Mouse (Mus musculus): ENCODE data around the gene Tspan31. TPM values are rescaled to one million over a fixed set of nuclear protein-coding genes. Genes with fewer than 3 reads are reported as not detected.

The Tspan31 gene
- total and polyA plus RNA-seq, 3 experiments, result 79.9 to 148 (median 85.9) TPM

DNA sequence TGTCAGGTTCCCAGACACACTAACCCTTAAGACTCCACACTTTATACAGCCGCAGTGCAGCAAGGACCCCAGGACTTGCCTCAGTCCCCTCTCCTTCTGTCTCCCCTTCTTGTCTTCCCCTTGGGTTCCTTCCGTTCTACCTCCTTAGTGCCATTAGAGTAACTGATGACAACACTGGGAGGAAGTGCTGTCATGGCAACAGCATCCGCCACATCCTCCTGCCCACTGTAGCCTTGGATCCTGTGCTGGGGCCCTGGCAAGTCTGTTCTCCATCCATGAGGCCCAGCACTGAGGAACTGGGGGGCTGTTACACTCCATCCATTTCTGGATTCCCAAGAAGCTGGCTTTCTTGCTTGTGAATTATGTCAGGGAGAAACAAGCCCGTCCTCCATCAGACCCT is 6.0 kb upstream of the Tspan31 start:
- peak; percentile 76 for DNase-seq (ENCODE audit: extremely low read depth)
- Histone ChIP-seq H3K36me3 (replicated peaks in 1 of 2; ENCODE audit: control insufficient read depth in 1 of 2, insufficient read depth in 1 of 2, low read length in 1 of 2) (peaks cover 16 to 35% of the 10 kb centered on the region in 2 experiments), H3K27me3 (replicated peaks) (no peaks in the 10 kb centered on the region), H3K9me3 (replicated peaks; ENCODE audit: low read length) (no peaks in the 10 kb centered on the region), H3K4me3 (replicated peaks in 1 of 3; ENCODE audit: low read depth in 2 of 3, low read length in 2 of 3, poor library complexity in 1 of 3) (peak overlapping the region; percentile 68 to 88 (median 77)), H3K9ac (ENCODE audit: insufficient read depth, low read depth) (peak overlapping the region; percentile 59; the same call in 1 of the 2 replicates), H3K79me2 (replicated peaks; ENCODE audit: control insufficient read depth, extremely low read depth, insufficient read depth, poor library complexity, severe bottlenecking) (peaks cover 9% of the 10 kb centered on the region), H3K27ac (ENCODE audit: insufficient read depth, low read depth) (no peak overlapping the region), H3K4me1 (ENCODE audit: control insufficient read depth in 1 of 2, insufficient read depth in 2 of 2) (peaks cover 8 to 24% of the 10 kb centered on the region in 2 experiments; a peak in 3 of 4 replicates), H3K4me2 (ENCODE audit: insufficient read depth, low read depth, poor library complexity, severe bottlenecking) (peak overlapping the region; percentile 59)
- in situ Hi-C loops (cut with MboI; ENCODE audit: low pct_ligation_motif_present, low pct_unique_long_range_greater_than_20kb, low sequenced_read_pairs), result no loop called here
- dilution Hi-C loops (cut with MboI; ENCODE audit: extremely low pct_ligation_motif_present, extremely low pct_unique_long_range_greater_than_20kb, low sequenced_read_pairs), result no loop called here
- no peak for TF ChIP-seq GABPA (IDR thresholded peaks at IDR 0.05; ENCODE audit: insufficient replicate concordance, low read depth, low read length)
- no peak for TF ChIP-seq HCFC1 (IDR thresholded peaks at IDR 0.05; ENCODE audit: low read depth, low read length)
- TF ChIP-seq BHLHE40 (IDR thresholded peaks at IDR 0.05; ENCODE audit: low read depth, low read length), result no peak
- TF ChIP-seq NELFE (IDR thresholded peaks at IDR 0.05; ENCODE audit: low read depth, low read length), result no peak
- TF ChIP-seq IRF4 (IDR thresholded peaks at IDR 0.05; ENCODE audit: low read depth, low read length), result no peak
- no peak for TF ChIP-seq UBTF (IDR thresholded peaks at IDR 0.05; ENCODE audit: low read depth, low read length)
- no peak for TF ChIP-seq MAX (IDR thresholded peaks at IDR 0.05; ENCODE audit: low read length)

- H3K36me3 ChIP-seq (replicated peaks in 1 of 2; ENCODE audit: control insufficient read depth in 1 of 2, insufficient read depth in 1 of 2, low read length in 1 of 2), result peaks cover 12 to 31% of the 10 kb centered on the region in 2 experiments
- H3K27ac ChIP-seq (ENCODE audit: insufficient read depth, low read depth), result peak overlapping the region; percentile 25; the same call in 1 of the 2 replicates
- peak overlapping the region; percentile 59 for H3K9ac ChIP-seq (ENCODE audit: insufficient read depth, low read depth)
- TF ChIP-seq MAX (IDR thresholded peaks at IDR 0.05; ENCODE audit: low read length), result no peak
- TF ChIP-seq UBTF (IDR thresholded peaks at IDR 0.05; ENCODE audit: low read depth, low read length), result no peak
- TF ChIP-seq SIN3A (IDR thresholded peaks at IDR 0.05; ENCODE audit: low read length), result no peak; the same call in 1 of the 2 replicates
- TF ChIP-seq RAD21 (IDR thresholded peaks at IDR 0.05; ENCODE audit: low read depth, low read length), result no peak
- H3K4me2 ChIP-seq (ENCODE audit: insufficient read depth, low read depth, poor library complexity, severe bottlenecking), result peak overlapping the region; percentile 59
- dilution Hi-C loops (cut with MboI; ENCODE audit: extremely low pct_ligation_motif_present, extremely low pct_unique_long_range_greater_than_20kb, low sequenced_read_pairs) (no loop called here), in situ Hi-C loops (cut with MboI; ENCODE audit: low pct_ligation_motif_present, low pct_unique_long_range_greater_than_20kb, low sequenced_read_pairs) (no loop called here)
- H3K79me2 ChIP-seq (replicated peaks; ENCODE audit: control insufficient read depth, extremely low read depth, insufficient read depth, poor library complexity, severe bottlenecking), result peaks cover 9% of the 10 kb centered on the region
- peak overlapping the region; percentile 68 to 88 (median 77) for H3K4me3 ChIP-seq (replicated peaks in 1 of 3; ENCODE audit: low read depth in 2 of 3, low read length in 2 of 3, poor library complexity in 1 of 3)
- no peaks in the 10 kb centered on the region for H3K9me3 ChIP-seq (replicated peaks; ENCODE audit: low read length)
- no peak for DNase-seq (ENCODE audit: extremely low read depth)
- peaks cover 9 to 27% of the 10 kb centered on the region in 2 experiments; a peak in 3 of 4 replicates for H3K4me1 ChIP-seq (ENCODE audit: control insufficient read depth in 1 of 2, insufficient read depth in 2 of 2)
- no peaks in the 10 kb centered on the region for H3K27me3 ChIP-seq (replicated peaks)
Observed at GRCm38 (mm10) chr10:127075651-127076050, 5.6 kb upstream of the Tspan31 start.

DNA sequence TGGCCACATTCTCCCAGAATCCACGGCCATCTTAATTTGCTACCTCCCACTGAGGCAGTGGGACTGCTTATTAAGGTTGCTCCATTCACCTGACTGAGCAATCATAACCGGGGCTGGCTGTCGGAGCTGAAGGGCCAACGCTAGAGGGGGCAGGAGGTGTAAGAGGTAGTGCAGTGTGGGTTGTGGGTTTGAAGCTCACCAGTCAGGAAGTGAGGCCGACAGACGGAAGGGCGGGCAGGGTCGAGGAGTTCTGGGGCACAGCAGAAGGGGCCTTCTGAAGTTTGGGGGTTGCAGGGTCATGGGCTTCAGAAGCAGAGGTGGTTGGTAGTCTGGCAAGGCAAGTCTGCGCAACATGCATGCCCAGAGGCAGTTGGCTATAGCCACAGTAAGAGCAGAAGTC is 5.0 kb upstream of the Tspan31 start, which contains the start of gene Agap2:
Gene Agap2, plus strand, starts transcription at position 205 of the 400 bp plus-strand sequence.
- Histone ChIP-seq H3K27me3 (replicated peaks) (no peaks in the 10 kb centered on the region), H3K4me3 (replicated peaks in 1 of 3; ENCODE audit: low read depth in 2 of 3, low read length in 2 of 3, poor library complexity in 1 of 3) (peak within 1 kb of the TSS; percentile 68 to 88 (median 77)), H3K9me3 (replicated peaks; ENCODE audit: low read length) (no peaks in the 10 kb centered on the region), H3K4me2 (ENCODE audit: insufficient read depth, low read depth, poor library complexity, severe bottlenecking) (peak within 1 kb of the TSS; percentile 59), H3K79me2 (replicated peaks; ENCODE audit: control insufficient read depth, extremely low read depth, insufficient read depth, poor library complexity, severe bottlenecking) (peaks cover 9% of the 10 kb centered on the region), H3K27ac (ENCODE audit: insufficient read depth, low read depth) (peak within 1 kb of the TSS; percentile 25; the same call in 1 of the 2 replicates), H3K4me1 (ENCODE audit: control insufficient read depth in 1 of 2, insufficient read depth in 2 of 2) (peaks cover 9 to 27% of the 10 kb centered on the region in 2 experiments; a peak in 3 of 4 replicates), H3K9ac (ENCODE audit: insufficient read depth, low read depth) (peak within 1 kb of the TSS; percentile 59), H3K36me3 (replicated peaks in 1 of 2; ENCODE audit: control insufficient read depth in 1 of 2, insufficient read depth in 1 of 2, low read length in 1 of 2) (peaks cover 7 to 25% of the 10 kb centered on the region in 2 experiments)
- in situ Hi-C loops (cut with MboI; ENCODE audit: low pct_ligation_motif_present, low pct_unique_long_range_greater_than_20kb, low sequenced_read_pairs) (no loop called here), dilution Hi-C loops (cut with MboI; ENCODE audit: extremely low pct_ligation_motif_present, extremely low pct_unique_long_range_greater_than_20kb, low sequenced_read_pairs) (no loop called here)
- peak; percentile 90 for DNase-seq (ENCODE audit: extremely low read depth)
- no peak for TF ChIP-seq ZC3H11A (IDR thresholded peaks at IDR 0.05; ENCODE audit: low read depth, low read length)
- peak; percentile 78; the same call in 1 of the 2 replicates for TF ChIP-seq MAZ (IDR thresholded peaks at IDR 0.05; ENCODE audit: low read depth, low read length)
- TF ChIP-seq UBTF (IDR thresholded peaks at IDR 0.05; ENCODE audit: low read depth, low read length), result no peak
- TF ChIP-seq ETS1 (conservative IDR thresholded peaks at IDR 0.05; ENCODE audit: low read depth, low read length), result 0 out of 2 replicates have a peak, but pooled peaks have one; percentile 26
- TF ChIP-seq EP300 (IDR thresholded peaks at IDR 0.05; ENCODE audit: low read length), result no peak
- TF ChIP-seq NELFE (IDR thresholded peaks at IDR 0.05; ENCODE audit: low read depth, low read length), result peak; percentile 66
- TF ChIP-seq POLR2A (IDR thresholded peaks at IDR 0.05; ENCODE audit: low read depth, low read length), result peak; percentile 76
- peak; percentile 50; the same call in 1 of the 2 replicates for TF ChIP-seq MXI1 (IDR thresholded peaks at IDR 0.05; ENCODE audit: low read depth, low read length)
- no peak for TF ChIP-seq CHD2 (IDR thresholded peaks at IDR 0.05; ENCODE audit: low read length)
- TF ChIP-seq RCOR1 (conservative IDR thresholded peaks at IDR 0.05; ENCODE audit: low read depth, low read length), result peak; percentile 49; the same call in 1 of the 2 replicates
- TF ChIP-seq CHD1 (IDR thresholded peaks at IDR 0.05; ENCODE audit: low read depth, low read length), result no peak
- TF ChIP-seq TCF12 (IDR thresholded peaks at IDR 0.05; ENCODE audit: low read depth, low read length), result peak; percentile 52; the same call in 1 of the 2 replicates
- peak; percentile 54 for TF ChIP-seq SMC3 (IDR thresholded peaks at IDR 0.05; ENCODE audit: low read depth, low read length)
- TF ChIP-seq SIN3A (IDR thresholded peaks at IDR 0.05; ENCODE audit: low read length), result peak; percentile 73; the same call in 1 of the 2 replicates
- TF ChIP-seq MAX (IDR thresholded peaks at IDR 0.05; ENCODE audit: low read length), result no peak; the same call in 1 of the 2 replicates
- 0 out of 2 replicates have a peak, but pooled peaks have one; percentile 22 for TF ChIP-seq KAT2A (IDR thresholded peaks at IDR 0.05; ENCODE audit: insufficient replicate concordance, low read length)
- peak; percentile 34 for TF ChIP-seq RAD21 (IDR thresholded peaks at IDR 0.05; ENCODE audit: low read depth, low read length)
- peak; percentile 65; the same call in 1 of the 2 replicates for TF ChIP-seq MEF2A (IDR thresholded peaks at IDR 0.05; ENCODE audit: borderline replicate concordance, low read depth, low read length)
- TF ChIP-seq CTCF (conservative IDR thresholded peaks at IDR 0.05 in 1 of 2, IDR thresholded peaks at IDR 0.05 in 1 of 2; ENCODE audit: low read depth in 2 of 2, low read length in 2 of 2), result peak in 1 of 2 experiments; percentile 76; a peak in 2 of 4 replicates
- peak; percentile 88 for TF ChIP-seq ELF1 (IDR thresholded peaks at IDR 0.05; ENCODE audit: low read depth, low read length)

All from CH12.LX (cell line).